Mouse (Mus musculus) CH12.LX (cell line): Measurements from ENCODE around the gene Inpp5a. TPM values are rescaled to one million over a fixed set of nuclear protein-coding genes. Genes with fewer than 3 reads are reported as not detected.

Experiments
- DNase-seq: peaks from one replicate; pipeline ENCODE4 v3.0.0-alpha.2; 2013; ENCODE audit errors: extremely low read depth
- H3K27ac ChIP-seq: 2 replicates; pipeline ENCODE4 v1.5.1; 2012; ENCODE audit warnings: low read depth, mild to moderate bottlenecking, control low read depth, moderate library complexity; ENCODE audit not compliant: insufficient read depth
- H3K27me3 ChIP-seq: replicated peaks from 2 replicates; pipeline ENCODE3; 2012; ENCODE audit warnings: inconsistent platforms
- H3K36me3 ChIP-seq, 2 experiments: replicated peaks in 1 of 2; 2 replicates each; pipeline versions ENCODE3 to v1.6.1; 2012; ENCODE audit warnings: inconsistent platforms in 1 of 2, low read length in 1 of 2, mild to moderate bottlenecking in 1 of 2, mixed read lengths in 1 of 2, moderate library complexity in 1 of 2; ENCODE audit not compliant: control insufficient read depth in 1 of 2, insufficient read depth in 1 of 2
- H3K4me1 ChIP-seq, 2 experiments: 2 replicates each; pipeline ENCODE4 v1.6.1; 2012; ENCODE audit warnings: inconsistent platforms in 1 of 2, moderate library complexity in 1 of 2; ENCODE audit not compliant: insufficient read depth in 2 of 2, control insufficient read depth in 1 of 2
- H3K4me2 ChIP-seq: 2 replicates; pipeline ENCODE4 v1.6.1; 2012; ENCODE audit warnings: low read depth, mild to moderate bottlenecking, control low read depth; ENCODE audit not compliant: poor library complexity, insufficient read depth, severe bottlenecking
- H3K4me3 ChIP-seq, 3 experiments: fragments of 150-350 bp in 1 of 3; sonication (generic) in 1 of 3; replicated peaks in 1 of 3; 2 replicates each; pipeline versions ENCODE3 to v1.5.1; 2011 to 2012; ENCODE audit warnings: low read depth in 2 of 3, low read length in 2 of 3, mild to moderate bottlenecking in 2 of 3, moderate library complexity in 2 of 3, control low read depth in 1 of 3, improper control_type of control experiment in 1 of 3, inconsistent platforms in 1 of 3, mixed read lengths in 1 of 3; ENCODE audit not compliant: poor library complexity in 1 of 3
- H3K79me2 ChIP-seq: replicated peaks from 2 replicates; pipeline ENCODE4 v1.6.1; 2012; ENCODE audit warnings: mild to moderate bottlenecking, moderate library complexity; ENCODE audit not compliant: control insufficient read depth, poor library complexity, insufficient read depth, severe bottlenecking; ENCODE audit errors: extremely low read depth
- H3K9ac ChIP-seq: 2 replicates; pipeline ENCODE4 v1.6.1; 2012; ENCODE audit warnings: low read depth, mild to moderate bottlenecking, control low read depth, moderate library complexity; ENCODE audit not compliant: insufficient read depth
- H3K9me3 ChIP-seq: replicated peaks from 2 replicates; pipeline ENCODE3; 2012; ENCODE audit warnings: low read length, inconsistent platforms, mixed read lengths
- CTCF ChIP-seq, 2 experiments: IDR thresholded peaks in 1 of 2; conservative IDR thresholded peaks in 1 of 2; 2 replicates each; pipeline ENCODE4 v1.5.1; 2011 to 2012; ENCODE audit warnings: low read depth in 2 of 2, low read length in 2 of 2, improper control_type of control experiment in 1 of 2, inconsistent platforms in 1 of 2, mild to moderate bottlenecking in 1 of 2, moderate library complexity in 1 of 2
- ELF1 ChIP-seq: IDR thresholded peaks from 2 replicates; pipeline ENCODE4 v1.6.1; 2014; ENCODE audit warnings: low read depth, mild to moderate bottlenecking, inconsistent platforms, low read length, improper control_type of control experiment
- GABPA ChIP-seq: IDR thresholded peaks from 2 replicates; pipeline ENCODE4 v1.6.1; 2012; ENCODE audit warnings: low read depth, low read length, improper control_type of control experiment, inconsistent platforms; ENCODE audit not compliant: insufficient replicate concordance
- HCFC1 ChIP-seq: IDR thresholded peaks from 2 replicates; pipeline ENCODE4 v1.6.1; 2012; ENCODE audit warnings: low read depth, mild to moderate bottlenecking, inconsistent platforms, low read length, improper control_type of control experiment
- JUN ChIP-seq: IDR thresholded peaks from 2 replicates; pipeline ENCODE4 v1.6.1; 2011; ENCODE audit warnings: low read depth, mild to moderate bottlenecking, low read length, improper control_type of control experiment, moderate library complexity; ENCODE audit not compliant: insufficient read depth
- JUND ChIP-seq: conservative IDR thresholded peaks from 2 replicates; pipeline ENCODE4 v1.6.1; 2011; ENCODE audit warnings: low read depth, low read length, improper control_type of control experiment
- MAX ChIP-seq: IDR thresholded peaks from 2 replicates; pipeline ENCODE4 v1.6.1; 2011; ENCODE audit warnings: low read length, improper control_type of control experiment
- MEF2A ChIP-seq: IDR thresholded peaks from 2 replicates; pipeline ENCODE4 v1.6.1; 2014; ENCODE audit warnings: low read depth, mild to moderate bottlenecking, inconsistent platforms, low read length, improper control_type of control experiment, borderline replicate concordance
- MXI1 ChIP-seq: IDR thresholded peaks from 2 replicates; pipeline ENCODE4 v1.6.1; 2011; ENCODE audit warnings: mild to moderate bottlenecking, low read depth, low read length, improper control_type of control experiment
- NRF1 ChIP-seq: IDR thresholded peaks from 2 replicates; pipeline ENCODE4 v1.6.1; 2014; ENCODE audit warnings: low read depth, mild to moderate bottlenecking, inconsistent platforms, low read length, improper control_type of control experiment, moderate library complexity
- RAD21 ChIP-seq: IDR thresholded peaks from 2 replicates; pipeline ENCODE4 v1.6.1; 2011; ENCODE audit warnings: low read depth, mild to moderate bottlenecking, low read length, improper control_type of control experiment, moderate library complexity
- SIN3A ChIP-seq: IDR thresholded peaks from 2 replicates; pipeline ENCODE4 v1.6.1; 2012; ENCODE audit warnings: low read length, improper control_type of control experiment, inconsistent platforms
- SMC3 ChIP-seq: IDR thresholded peaks from 2 replicates; pipeline ENCODE4 v1.6.1; 2011; ENCODE audit warnings: low read depth, low read length, improper control_type of control experiment
- TBP ChIP-seq: conservative IDR thresholded peaks from 2 replicates; pipeline ENCODE4 v1.6.1; 2011; ENCODE audit warnings: low read depth, low read length, improper control_type of control experiment
- TCF12 ChIP-seq: IDR thresholded peaks from 2 replicates; pipeline ENCODE4 v1.6.1; 2014; ENCODE audit warnings: low read depth, mild to moderate bottlenecking, inconsistent platforms, low read length, improper control_type of control experiment
- UBTF ChIP-seq: IDR thresholded peaks from 2 replicates; pipeline ENCODE4 v1.6.1; 2012; ENCODE audit warnings: low read depth, mild to moderate bottlenecking, inconsistent platforms, low read length, improper control_type of control experiment, moderate library complexity
- USF1 ChIP-seq: IDR thresholded peaks from 2 replicates; pipeline ENCODE4 v1.6.1; 2014; ENCODE audit warnings: low read depth, mild to moderate bottlenecking, inconsistent platforms, low read length, improper control_type of control experiment
- USF2 ChIP-seq: conservative IDR thresholded peaks from 2 replicates; pipeline ENCODE4 v1.6.1; 2011; ENCODE audit warnings: low read depth, low read length, improper control_type of control experiment
- ZKSCAN1 ChIP-seq: IDR thresholded peaks from 2 replicates; pipeline ENCODE4 v1.6.1; 2012; ENCODE audit warnings: low read depth, inconsistent platforms, low read length, improper control_type of control experiment, borderline replicate concordance
- dilution Hi-C: fragments of 300-500 bp; cut with MboI; formaldehyde crosslinking; loops from 2 replicates; pipeline ENCODE4 v1.14.3; 2020; ENCODE audit warnings: low sequenced_read_pairs; ENCODE audit not compliant: extremely low pct_unique_long_range_greater_than_20kb, extremely low pct_ligation_motif_present
- in situ Hi-C: fragments of 300-500 bp; cut with MboI; formaldehyde crosslinking; loops from 3 replicates; pipeline ENCODE4 v1.14.3; 2019; ENCODE audit warnings: low sequenced_read_pairs, low pct_ligation_motif_present, low pct_unique_long_range_greater_than_20kb, mixed read lengths
- polyA plus RNA-seq: library from polyadenylated mRNA; unstranded; fragments of >175 nt; gene quantifications from 2 replicates; pipeline ENCODE4 v1.2.1, GENCODE M21; 2012; ENCODE audit warnings: low read depth; ENCODE audit not compliant: insufficient read length
- total RNA-seq, 2 experiments: library from RNA; depleted of rRNA; stranded (reverse); fragments of 300-350 nt in 1 of 2; fragments of >200 nt in 1 of 2; gene quantifications; 2 replicates each; pipeline ENCODE4 v1.2.3; 2012 to 2014

The Inpp5a gene
- total and polyA plus RNA-seq, 3 experiments: 1.7 to 5.4 (median 3.0) TPM

DNA sequence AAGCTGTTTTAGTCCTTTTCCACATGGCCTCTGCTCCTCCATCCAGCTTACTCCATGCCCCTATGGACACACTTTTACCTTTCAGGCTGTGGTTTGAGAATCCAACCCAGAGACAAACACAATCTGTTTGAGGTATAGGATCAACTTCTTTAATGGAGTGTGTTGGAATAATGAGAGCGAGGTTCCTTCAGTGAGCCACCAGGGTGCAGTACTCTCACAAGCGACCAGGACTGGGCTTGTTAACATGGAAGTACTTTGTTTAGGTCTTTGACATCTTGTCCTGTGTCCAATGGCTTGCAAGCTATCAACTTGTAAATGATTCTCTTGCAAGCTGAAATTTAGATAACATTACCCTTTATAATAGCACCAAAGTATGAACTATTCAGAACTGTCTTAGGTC lies 104.0 kb downstream of the Inpp5a start:
- dilution Hi-C loops (no loop called here), in situ Hi-C loops (loop anchor here (25.0 kb wide), 2 partner anchors 381 to 394 kb away; partner anchors contain the start of gene Kndc1)
- Histone ChIP-seq H3K9me3 (no peaks in the 10 kb centered on the region), H3K9ac (no peak overlapping the region), H3K27me3 (no peaks in the 10 kb centered on the region), H3K79me2 (no peaks in the 10 kb centered on the region), H3K4me1 (peaks cover 3 to 13% of the 10 kb centered on the region in 2 experiments; a peak in 3 of 4 replicates), H3K27ac (no peak overlapping the region), H3K4me2 (no peak overlapping the region), H3K36me3 (peaks cover 0 to 2% of the 10 kb centered on the region in 2 experiments), H3K4me3 (no peak overlapping the region)
- TF ChIP-seq CTCF (conservative IDR thresholded peaks at IDR 0.05 in 1 of 2, IDR thresholded peaks at IDR 0.05 in 1 of 2; ENCODE audit: low read depth in 2 of 2, low read length in 2 of 2) (peak; percentile 19 to 59; a peak in 3 of 4 replicates), NRF1 (no peak), MAX (no peak), JUND (no peak), GABPA (no peak), HCFC1 (no peak), ELF1 (no peak), MXI1 (no peak), SMC3 (peak; percentile 39), RAD21 (peak; percentile 45), USF2 (no peak)
- peak; percentile 22 for DNase-seq

DNA sequence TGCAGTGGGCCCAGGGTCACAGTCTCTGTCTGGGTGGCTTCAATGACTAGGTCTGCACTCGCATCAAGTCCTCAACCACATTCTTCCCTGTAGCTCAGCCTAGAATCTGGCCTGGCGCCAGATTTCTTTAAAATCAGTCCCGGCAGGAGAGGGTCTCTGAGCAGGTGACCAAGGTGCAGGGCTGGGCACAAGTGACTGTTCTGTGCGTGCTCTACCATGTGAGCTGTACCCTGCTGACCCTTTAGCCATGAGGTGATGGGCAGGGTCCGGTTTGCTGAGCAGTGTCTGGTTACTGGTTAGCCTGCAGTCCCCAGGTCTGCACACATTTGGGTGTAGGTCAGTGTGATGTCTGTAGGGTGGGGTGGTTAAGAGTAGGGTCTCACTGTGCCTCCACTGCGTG lies 106.9 kb downstream of the Inpp5a start:
- dilution Hi-C loops (no loop called here), in situ Hi-C loops (loop anchor here (25.0 kb wide), 2 partner anchors 383 to 392 kb away; partner anchors contain the start of gene Kndc1)
- H3K9ac ChIP-seq: no peak overlapping the region
- H3K4me1 ChIP-seq: peaks cover 3 to 13% of the 10 kb centered on the region in 2 experiments; a peak in 3 of 4 replicates
- no peaks in the 10 kb centered on the region for H3K27me3 ChIP-seq
- no peak for DNase-seq
- peaks cover 0 to 2% of the 10 kb centered on the region in 2 experiments for H3K36me3 ChIP-seq
- H3K79me2 ChIP-seq: no peaks in the 10 kb centered on the region
- TF ChIP-seq ELF1: no peak
- TF ChIP-seq TBP: no peak
- TF ChIP-seq UBTF: no peak
- no peak for TF ChIP-seq USF2
- no peak for TF ChIP-seq USF1
- TF ChIP-seq ZKSCAN1: no peak
- TF ChIP-seq GABPA: no peak
- no peak for TF ChIP-seq JUND
- no peak for TF ChIP-seq MEF2A
- no peak for TF ChIP-seq JUN
- no peak for TF ChIP-seq SIN3A
- TF ChIP-seq TCF12: no peak
- TF ChIP-seq RAD21: no peak
- no peak overlapping the region for H3K4me3 ChIP-seq
- H3K4me2 ChIP-seq: no peak overlapping the region
- H3K27ac ChIP-seq: no peak overlapping the region
- H3K9me3 ChIP-seq: no peaks in the 10 kb centered on the region
